Mouse (Mus musculus): Measurements from ENCODE around the gene Gm49384.
"Not testable (repeated sequence)": the region's sequence is repeated elsewhere in the genome, so short reads cannot be mapped to it uniquely, and the experiment has no call there.

Gene Gm49384

GRCm38 (mm10) chr12:69166861-69167581 lies 37.0 kb downstream of the Gm49384 start:
- not testable (repeated sequence) for H3K36me3 ChIP-seq (ENCODE audit: control insufficient read depth, insufficient read depth, low read length, poor library complexity, severe bottlenecking); DNase-seq (ENCODE audit: low read depth, low spot score); H3K27me3 ChIP-seq (ENCODE audit: control insufficient read depth, insufficient read depth, low read length, poor library complexity, severe bottlenecking)

GRCm38 (mm10) chr12:69164904-69165303 lies 39.2 kb downstream of the Gm49384 start:
- DNase-seq (ENCODE audit: low read depth, low spot score) = no peak
- no peaks in the 10 kb centered on the region for H3K27me3 ChIP-seq (ENCODE audit: control insufficient read depth, insufficient read depth, low read length, poor library complexity, severe bottlenecking)
- H3K36me3 ChIP-seq (ENCODE audit: control insufficient read depth, insufficient read depth, low read length, poor library complexity, severe bottlenecking) = no peaks in the 10 kb centered on the region

- H3K27me3 ChIP-seq (ENCODE audit: control insufficient read depth, insufficient read depth, low read length, poor library complexity, severe bottlenecking); H3K36me3 ChIP-seq (ENCODE audit: control insufficient read depth, insufficient read depth, low read length, poor library complexity, severe bottlenecking); DNase-seq (ENCODE audit: low read depth, low spot score): not testable (repeated sequence)
Measured at GRCm38 (mm10) chr12:69163586-69163985, 40.5 kb downstream of the Gm49384 start.

GRCm38 (mm10) chr12:69160677-69161076 lies 43.4 kb downstream of the Gm49384 start:
- H3K36me3 ChIP-seq (ENCODE audit: control insufficient read depth, insufficient read depth, low read length, poor library complexity, severe bottlenecking); DNase-seq (ENCODE audit: low read depth, low spot score); H3K27me3 ChIP-seq (ENCODE audit: control insufficient read depth, insufficient read depth, low read length, poor library complexity, severe bottlenecking): not testable (repeated sequence)

- peaks cover 2% of the 10 kb centered on the region; the same call in 1 of the 2 replicates for H3K36me3 ChIP-seq (ENCODE audit: control insufficient read depth, insufficient read depth, low read length, poor library complexity, severe bottlenecking)
- peak; percentile 89 for DNase-seq (ENCODE audit: low read depth, low spot score)
Measured at GRCm38 (mm10) chr12:69159578-69159940, 44.5 kb downstream of the Gm49384 start.

GRCm38 (mm10) chr12:69158765-69159577 lies 45.1 kb downstream of the Gm49384 start, which contains the start of gene Rps29:
Gene Rps29, minus strand, starts transcription at chr12:69159186.
- H3K36me3 ChIP-seq (ENCODE audit: control insufficient read depth, insufficient read depth, low read length, poor library complexity, severe bottlenecking); H3K27me3 ChIP-seq (ENCODE audit: control insufficient read depth, insufficient read depth, low read length, poor library complexity, severe bottlenecking): not testable (repeated sequence)
- peak; percentile 100 for DNase-seq (ENCODE audit: low read depth, low spot score)

More at GRCm38 (mm10) chr12:69159578-69159940, 44.5 kb downstream of the Gm49384 start:
- H3K27me3 ChIP-seq (ENCODE audit: control insufficient read depth, insufficient read depth, low read length, poor library complexity, severe bottlenecking) = no peaks in the 10 kb centered on the region

GRCm38 (mm10) chr12:69158366-69158764 lies 45.7 kb downstream of the Gm49384 start:
- Histone ChIP-seq H3K36me3 (ENCODE audit: control insufficient read depth, insufficient read depth, low read length, poor library complexity, severe bottlenecking) (peaks cover 2% of the 10 kb centered on the region; the same call in 1 of the 2 replicates), H3K27me3 (ENCODE audit: control insufficient read depth, insufficient read depth, low read length, poor library complexity, severe bottlenecking) (no peaks in the 10 kb centered on the region)
- DNase-seq (ENCODE audit: low read depth, low spot score) = no peak

GRCm38 (mm10) chr12:69157107-69157506 lies 47.0 kb downstream of the Gm49384 start:
- no peak for DNase-seq (ENCODE audit: low read depth, low spot score)
- Histone ChIP-seq H3K27me3 (ENCODE audit: control insufficient read depth, insufficient read depth, low read length, poor library complexity, severe bottlenecking) (no peaks in the 10 kb centered on the region), H3K36me3 (ENCODE audit: control insufficient read depth, insufficient read depth, low read length, poor library complexity, severe bottlenecking) (peaks cover 2% of the 10 kb centered on the region; the same call in 1 of the 2 replicates)

- Histone ChIP-seq H3K27me3 (ENCODE audit: control insufficient read depth, insufficient read depth, low read length, poor library complexity, severe bottlenecking) (no peaks in the 10 kb centered on the region), H3K36me3 (ENCODE audit: control insufficient read depth, insufficient read depth, low read length, poor library complexity, severe bottlenecking) (peaks cover 2% of the 10 kb centered on the region; the same call in 1 of the 2 replicates)
- DNase-seq (ENCODE audit: low read depth, low spot score) = no peak
Measured at GRCm38 (mm10) chr12:69156436-69156835, 47.6 kb downstream of the Gm49384 start.

- Histone ChIP-seq H3K36me3 (ENCODE audit: control insufficient read depth, insufficient read depth, low read length, poor library complexity, severe bottlenecking) (peaks cover 2% of the 10 kb centered on the region; the same call in 1 of the 2 replicates), H3K27me3 (ENCODE audit: control insufficient read depth, insufficient read depth, low read length, poor library complexity, severe bottlenecking) (no peaks in the 10 kb centered on the region)
- no peak for DNase-seq (ENCODE audit: low read depth, low spot score)
Measured at GRCm38 (mm10) chr12:69155923-69156322, 48.1 kb downstream of the Gm49384 start.

GRCm38 (mm10) chr12:69150049-69150448 lies 54.0 kb downstream of the Gm49384 start:
- no peaks in the 10 kb centered on the region for H3K36me3 ChIP-seq (ENCODE audit: control insufficient read depth, insufficient read depth, low read length, poor library complexity, severe bottlenecking)
- DNase-seq (ENCODE audit: low read depth, low spot score) = no peak

GRCm38 (mm10) chr12:69147166-69147735 lies 56.8 kb downstream of the Gm49384 start:
- no peak for DNase-seq (ENCODE audit: low read depth, low spot score)
- no peaks in the 10 kb centered on the region for H3K27me3 ChIP-seq (ENCODE audit: control insufficient read depth, insufficient read depth, low read length, poor library complexity, severe bottlenecking)
- H3K36me3 ChIP-seq (ENCODE audit: control insufficient read depth, insufficient read depth, low read length, poor library complexity, severe bottlenecking) = no peaks in the 10 kb centered on the region

More at GRCm38 (mm10) chr12:69150049-69150448, 54.0 kb downstream of the Gm49384 start:
- H3K27me3 ChIP-seq (ENCODE audit: control insufficient read depth, insufficient read depth, low read length, poor library complexity, severe bottlenecking) = no peaks in the 10 kb centered on the region

GRCm38 (mm10) chr12:69143460-69143859 lies 60.6 kb downstream of the Gm49384 start:
- H3K27me3 ChIP-seq (ENCODE audit: control insufficient read depth, insufficient read depth, low read length, poor library complexity, severe bottlenecking) = no peaks in the 10 kb centered on the region
- DNase-seq (ENCODE audit: low read depth, low spot score) = no peak
- no peaks in the 10 kb centered on the region for H3K36me3 ChIP-seq (ENCODE audit: control insufficient read depth, insufficient read depth, low read length, poor library complexity, severe bottlenecking)

- no peak for DNase-seq (ENCODE audit: low read depth, low spot score)
- Histone ChIP-seq H3K27me3 (ENCODE audit: control insufficient read depth, insufficient read depth, low read length, poor library complexity, severe bottlenecking) (no peaks in the 10 kb centered on the region), H3K36me3 (ENCODE audit: control insufficient read depth, insufficient read depth, low read length, poor library complexity, severe bottlenecking) (no peaks in the 10 kb centered on the region)
Measured at GRCm38 (mm10) chr12:69139841-69140240, 64.2 kb downstream of the Gm49384 start.

All from splenic B cell, adult 2 months (primary cell).